Mouse (Mus musculus) megakaryocyte-erythroid progenitor cell, adult 5-6 weeks (primary cell): ENCODE data around the gene Cx3cl1. TPM values are rescaled to one million over a fixed set of nuclear protein-coding genes. Genes with fewer than 3 reads are reported as not detected.

ENCODE experiments used
- ATAC-seq: replicated peaks from 2 replicates; pipeline ENCODE4 v1.8.0; 2016; ENCODE audit warnings: mild to moderate bottlenecking, inconsistent platforms; ENCODE audit not compliant: severe bottlenecking, poor library complexity, low FRiP score, low TSS enrichment
- total RNA-seq, 2 experiments: library from RNA; stranded (forward) in 1 of 2; stranded (reverse) in 1 of 2; fragments of 200-1000, 215-1000 nt in 1 of 2; fragments of >200 nt in 1 of 2; fragmentation: Nextera tagmentation in 1 of 2; gene quantifications; 2 replicates each; pipeline ENCODE4 v1.2.3; 2014 to 2017

The Cx3cl1 gene
- total RNA-seq, 2 experiments from 2014 or later, result not detected

DNA sequence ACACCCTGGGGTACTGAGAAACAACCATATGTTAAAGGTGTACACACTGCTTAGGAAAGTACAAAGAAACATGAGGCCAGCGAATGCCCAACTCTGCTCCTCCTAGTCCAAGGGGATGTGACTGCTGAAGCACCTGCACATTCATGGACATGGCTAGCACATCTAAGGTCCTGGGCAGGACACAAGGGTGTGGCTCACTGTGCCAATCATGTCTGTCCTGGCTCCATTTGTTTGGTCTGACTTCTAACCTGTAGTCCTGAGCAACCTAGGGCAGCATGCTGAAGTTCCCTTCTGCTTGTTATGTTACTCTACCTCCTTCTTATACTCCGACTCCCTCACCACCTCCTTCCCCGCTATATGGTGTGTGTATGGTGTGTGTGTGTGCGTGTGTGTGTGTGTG is 22.6 kb downstream of the Cx3cl1 start:
- ATAC-seq, result no peak

DNA sequence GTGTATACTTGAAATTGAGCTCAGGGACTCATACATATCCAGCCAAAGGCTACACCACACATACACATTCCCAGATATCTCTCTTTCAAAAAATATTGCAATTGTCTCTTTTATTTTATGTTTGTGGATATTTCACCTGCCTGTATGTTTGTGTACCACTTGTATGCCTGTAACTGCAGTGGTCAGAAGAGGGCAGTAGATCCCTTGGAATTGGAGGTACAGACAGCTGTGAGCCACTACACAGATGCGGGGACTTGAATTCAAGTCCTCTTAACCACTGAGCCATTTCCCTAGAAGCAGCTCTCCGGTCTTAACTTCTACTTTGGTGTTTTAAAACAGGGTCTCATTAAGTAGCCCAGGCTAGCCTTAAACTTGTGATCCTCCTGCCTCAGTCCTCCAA is 23.0 kb downstream of the Cx3cl1 start:
- no peak for ATAC-seq

DNA sequence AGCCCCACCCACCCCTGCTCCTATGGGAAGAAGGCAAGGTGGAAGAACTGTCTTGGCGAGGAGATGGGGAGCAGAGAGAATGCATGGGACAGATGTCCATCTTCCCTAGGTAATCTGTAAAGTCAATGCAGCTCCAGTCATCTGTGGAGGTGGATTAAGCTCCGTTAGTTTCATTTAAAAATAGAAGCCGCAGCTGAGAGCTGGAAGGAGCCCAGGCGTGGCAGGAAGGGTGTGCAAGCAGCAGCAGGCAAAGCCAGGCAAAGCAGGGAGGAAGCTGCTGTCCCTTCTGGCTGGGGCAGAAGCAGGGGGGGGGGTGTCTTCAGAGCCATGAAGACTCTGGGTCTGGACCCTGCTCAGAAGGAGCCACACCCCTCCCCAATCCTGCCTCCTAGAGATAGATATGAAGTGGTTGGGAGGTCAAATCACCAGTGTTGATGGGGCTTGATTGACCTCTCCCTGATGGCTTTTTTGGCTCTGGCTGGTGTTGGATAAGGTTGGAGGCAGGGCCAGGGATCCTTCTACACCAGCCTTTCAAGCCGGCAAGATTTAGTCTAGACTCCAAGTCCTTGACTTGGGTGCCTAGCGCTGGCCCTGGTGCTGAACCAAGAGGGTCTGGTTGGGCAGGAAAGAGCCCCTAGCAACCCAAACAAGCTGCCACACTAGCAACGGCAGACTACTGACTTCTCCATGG is 28.6 kb downstream of the Cx3cl1 start:
- peak; percentile 75 for ATAC-seq

DNA sequence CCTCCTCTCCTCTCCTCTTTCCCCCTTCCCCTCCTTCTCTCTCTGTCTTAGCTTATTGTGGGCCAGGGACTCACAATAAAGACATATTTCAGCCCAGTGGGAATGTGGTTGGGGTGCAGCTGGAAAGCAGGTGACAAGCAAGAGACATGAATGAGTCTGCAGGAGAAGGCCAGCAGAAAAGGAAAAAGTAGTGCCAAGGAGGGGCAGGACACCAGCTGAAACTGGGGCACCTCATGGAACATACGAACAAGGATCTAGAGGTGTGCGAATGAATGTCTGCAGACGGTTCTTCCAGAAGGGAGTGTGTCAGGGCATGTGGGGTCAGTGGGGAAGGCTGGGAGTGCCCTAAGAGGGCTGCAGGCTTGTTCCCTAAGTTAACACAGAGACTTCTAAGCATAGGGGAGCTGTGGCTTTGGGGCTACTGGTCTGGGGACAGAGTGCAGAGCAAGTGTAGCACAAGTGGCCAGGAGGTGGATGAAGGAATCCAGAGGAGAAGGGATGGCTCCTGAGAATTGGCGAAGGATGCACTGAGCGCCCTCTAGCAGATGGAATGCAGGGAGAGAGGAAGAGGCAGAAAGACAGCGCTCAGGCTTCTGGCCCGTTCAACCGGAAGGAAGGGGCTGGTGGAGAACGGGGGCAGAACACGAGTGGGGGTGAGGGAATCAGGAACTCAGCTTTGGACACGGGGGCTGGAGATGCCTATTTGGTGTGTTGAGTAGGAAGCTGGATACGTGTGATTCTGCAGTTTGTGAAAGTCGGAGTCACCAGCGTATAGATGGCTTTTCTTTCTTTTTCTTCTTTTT is 29.7 kb downstream of the Cx3cl1 start:
- no peak for ATAC-seq

DNA sequence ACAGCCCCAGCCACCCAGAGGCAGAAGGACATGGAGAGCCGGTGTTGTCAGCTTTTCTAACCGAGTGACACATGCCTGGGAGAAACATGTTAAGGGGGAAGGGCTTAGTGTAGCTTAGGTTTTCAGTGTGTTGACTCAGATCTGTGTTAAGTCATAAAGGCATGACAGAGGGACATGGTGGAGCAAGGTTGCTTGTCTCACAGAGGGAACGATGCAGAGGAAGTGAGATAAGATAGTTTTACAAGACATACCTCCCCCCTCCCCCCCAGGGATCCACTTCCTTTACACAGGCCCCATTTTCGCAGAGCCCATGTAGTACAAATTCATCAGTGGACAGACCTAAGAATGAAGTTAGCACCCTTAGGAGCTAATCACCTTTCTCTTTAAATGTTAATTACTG is 30.6 kb downstream of the Cx3cl1 start:
- ATAC-seq, result no peak

DNA sequence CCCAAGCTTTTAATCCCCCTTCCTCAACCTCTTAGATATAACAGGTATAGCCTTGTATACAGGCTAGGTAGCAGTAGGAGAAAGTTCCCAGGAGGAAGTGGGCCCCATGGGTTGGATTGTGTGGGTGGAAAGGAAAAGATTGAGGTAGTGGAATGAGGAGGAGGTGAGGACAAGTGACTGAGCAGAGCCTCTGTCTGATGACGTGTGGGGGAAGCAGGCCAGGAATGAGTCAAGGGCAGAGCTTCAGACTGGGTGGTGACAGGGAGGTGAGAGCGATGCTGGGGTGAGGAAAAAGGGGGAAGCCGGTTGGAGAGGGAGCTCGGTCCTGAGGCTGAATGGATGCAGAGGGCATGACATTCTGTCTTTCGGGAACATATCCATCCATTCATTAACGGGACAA is 31.7 kb downstream of the Cx3cl1 start:
- no peak for ATAC-seq

DNA sequence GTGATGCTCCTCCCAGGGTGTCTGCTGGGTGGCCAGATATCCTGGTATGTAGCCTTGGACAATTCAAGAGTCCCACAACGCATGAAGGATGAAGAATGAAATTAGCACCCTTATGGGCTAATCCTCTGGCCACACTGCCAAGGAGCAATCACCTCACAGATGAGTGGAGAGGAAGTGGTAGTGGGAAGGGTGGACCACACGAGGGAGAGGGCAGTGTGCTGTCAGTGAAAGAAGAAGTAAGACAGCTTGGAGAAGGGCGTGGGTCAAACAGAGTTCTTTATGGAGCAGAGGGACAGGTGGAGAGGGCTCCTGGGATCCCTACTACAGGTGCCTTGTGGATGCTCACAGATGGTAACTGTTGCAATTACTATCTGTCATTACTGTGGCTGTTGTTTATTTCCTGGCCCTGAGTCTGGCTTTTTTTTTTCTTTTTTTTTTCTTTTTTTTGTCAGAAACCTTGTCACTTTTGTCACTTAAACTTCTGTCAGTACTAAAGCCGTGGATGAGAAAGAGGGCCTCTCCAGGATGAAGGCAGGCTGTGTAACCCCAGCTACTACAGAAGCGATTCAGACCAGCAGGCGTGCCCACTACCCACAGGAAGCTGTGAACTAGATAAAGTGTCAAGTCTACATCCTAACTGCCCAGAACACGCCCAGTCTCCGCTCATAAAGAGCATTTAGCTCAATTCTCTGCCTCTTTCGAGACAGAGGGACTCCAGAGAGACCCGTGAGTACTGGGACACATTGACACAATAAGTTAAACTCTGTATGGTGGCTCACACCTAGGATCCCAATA is 32.9 kb downstream of the Cx3cl1 start:
- 0 out of 2 replicates have a peak, but pooled peaks have one; percentile 34 for ATAC-seq

DNA sequence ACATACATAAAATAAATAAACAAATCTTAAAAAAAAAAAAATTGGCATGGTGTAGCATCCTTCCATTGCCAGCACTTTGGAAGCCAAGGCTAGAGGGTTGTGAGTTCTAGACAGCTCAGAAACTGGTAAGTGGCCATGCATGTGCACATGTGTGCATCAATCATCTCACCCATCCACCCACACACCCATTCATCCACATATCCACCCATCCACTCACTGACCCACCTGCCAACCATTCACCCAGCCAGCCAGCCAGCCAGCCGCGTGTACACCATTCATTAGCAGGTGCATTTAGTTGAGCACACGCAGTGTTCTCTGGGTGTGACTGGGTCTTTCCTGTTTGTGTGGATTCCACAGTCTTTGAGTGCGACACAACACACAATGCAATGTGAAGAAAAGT is 34.0 kb downstream of the Cx3cl1 start:
- no peak for ATAC-seq

DNA sequence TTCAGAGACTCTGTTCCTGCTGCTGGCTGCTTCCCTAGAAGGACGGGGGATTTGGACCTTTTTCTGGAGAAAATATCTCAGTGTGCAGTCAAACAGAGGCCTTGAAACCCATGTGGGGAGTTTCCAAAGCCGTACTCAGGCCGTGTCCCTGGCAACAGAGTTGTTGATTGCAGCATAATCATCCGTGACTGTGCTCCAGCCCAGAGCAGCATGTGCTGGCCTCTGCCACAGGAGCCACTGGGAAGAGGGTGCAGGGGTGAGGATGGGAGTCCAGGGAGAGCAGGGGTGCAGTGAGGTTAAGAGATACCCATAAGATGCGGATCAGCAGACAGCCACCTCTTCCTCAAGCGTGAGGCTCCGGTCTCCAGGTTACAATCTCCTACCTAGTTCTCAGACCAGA is 35.7 kb downstream of the Cx3cl1 start:
- 0 out of 2 replicates have a peak, but pooled peaks have one; percentile 1 for ATAC-seq

DNA sequence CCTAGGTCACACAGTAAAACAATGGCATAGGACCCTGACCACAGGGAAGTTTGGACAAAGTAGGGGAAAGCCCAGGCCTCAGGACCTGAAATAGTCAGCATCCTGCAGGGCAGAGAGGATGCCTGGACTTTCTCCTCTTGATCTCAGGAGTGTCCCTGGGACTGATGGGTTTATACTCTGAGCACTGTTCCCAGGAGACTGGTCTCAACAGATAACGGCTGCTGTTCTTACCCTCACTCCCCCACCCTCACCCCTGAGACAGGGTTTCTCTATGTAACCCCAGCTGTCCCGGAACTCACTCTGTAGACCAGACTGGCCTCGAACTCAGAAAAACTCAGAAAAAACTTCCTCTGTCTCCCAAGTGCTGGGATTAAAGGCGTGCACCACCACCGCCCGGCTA is 36.6 kb downstream of the Cx3cl1 start:
- ATAC-seq, result no peak

DNA sequence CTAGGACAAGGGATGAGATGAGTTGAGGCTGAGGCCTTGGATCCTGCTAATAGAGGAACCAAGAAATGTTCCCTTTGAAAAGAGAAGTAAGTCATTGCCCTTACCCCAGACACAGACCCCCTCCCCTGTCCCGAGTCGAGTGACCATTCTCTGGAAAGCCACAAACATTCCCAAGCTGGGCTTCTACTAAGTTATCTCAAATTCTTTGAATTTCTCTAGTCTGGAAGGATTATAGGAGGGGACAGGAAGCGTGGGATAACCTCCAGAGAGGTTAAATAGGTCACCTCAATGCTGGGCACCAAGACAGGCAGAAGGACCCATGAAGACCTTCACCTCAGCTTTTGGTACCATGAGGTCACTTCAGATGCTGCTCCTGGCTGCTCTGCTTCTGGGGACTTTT is 38.3 kb downstream of the Cx3cl1 start, which contains the start of gene Ccl17:
Gene Ccl17, plus strand, starts transcription at position 301 of the 400 bp plus-strand sequence.
- ATAC-seq, result no peak

DNA sequence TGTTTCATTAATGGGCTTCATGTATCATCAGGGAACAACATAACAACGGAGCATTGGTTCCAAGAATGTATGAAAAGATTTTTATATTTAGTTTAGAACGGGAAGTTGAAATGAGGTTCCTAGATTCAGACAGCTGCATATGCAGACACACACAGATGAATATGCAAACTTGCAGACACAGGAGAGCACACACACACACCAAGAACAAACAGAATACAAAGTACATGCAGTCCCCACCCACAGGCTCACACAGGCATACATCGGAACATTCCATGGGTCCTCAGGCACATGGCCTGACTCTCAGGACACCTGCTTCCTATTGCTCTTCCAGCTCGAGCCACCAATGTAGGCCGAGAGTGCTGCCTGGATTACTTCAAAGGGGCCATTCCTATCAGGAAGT is 39.0 kb downstream of the Cx3cl1 start:
- ATAC-seq, result no peak

DNA sequence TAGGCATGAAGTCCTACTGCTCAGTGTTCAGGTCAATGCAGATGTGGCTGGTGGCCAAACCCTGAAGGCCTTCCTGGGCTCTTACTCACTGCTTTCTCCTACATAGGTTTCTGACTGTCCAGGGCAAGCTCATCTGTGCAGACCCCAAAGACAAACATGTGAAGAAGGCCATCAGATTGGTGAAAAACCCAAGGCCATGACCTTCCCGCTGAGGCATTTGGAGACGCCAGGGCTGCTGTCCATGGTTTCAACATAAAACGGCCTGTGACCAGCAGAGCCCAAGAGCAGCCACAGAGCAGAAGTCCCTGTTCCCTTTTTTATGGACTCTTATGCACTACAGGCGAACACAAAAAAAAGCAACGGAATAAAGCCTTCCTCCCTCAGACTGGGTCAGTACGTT is 39.8 kb downstream of the Cx3cl1 start:
- no peak for ATAC-seq

DNA sequence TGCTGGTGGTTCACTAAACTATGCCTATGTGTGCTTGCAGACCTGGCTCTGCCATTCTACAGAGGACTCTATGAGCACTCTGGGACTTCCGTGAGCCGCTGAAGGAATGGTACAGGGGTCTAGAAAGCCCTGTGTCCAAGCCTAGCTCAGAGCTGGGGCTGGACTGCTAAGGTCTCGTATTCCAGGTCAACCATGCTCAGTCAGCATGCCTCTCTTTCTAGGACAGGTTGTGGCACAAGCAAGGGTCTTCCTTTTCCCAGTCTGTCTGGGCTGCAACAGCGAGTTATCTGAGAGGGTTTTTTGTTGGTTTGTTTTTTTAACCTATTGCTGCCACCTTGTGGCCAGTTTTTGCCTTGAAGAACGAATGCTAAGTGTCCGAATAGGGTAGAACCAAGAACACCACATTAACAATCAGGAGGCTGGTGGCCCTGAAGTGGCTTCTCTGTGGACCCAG is 40.9 kb downstream of the Cx3cl1 start:
- ATAC-seq, result peak; percentile 31

DNA sequence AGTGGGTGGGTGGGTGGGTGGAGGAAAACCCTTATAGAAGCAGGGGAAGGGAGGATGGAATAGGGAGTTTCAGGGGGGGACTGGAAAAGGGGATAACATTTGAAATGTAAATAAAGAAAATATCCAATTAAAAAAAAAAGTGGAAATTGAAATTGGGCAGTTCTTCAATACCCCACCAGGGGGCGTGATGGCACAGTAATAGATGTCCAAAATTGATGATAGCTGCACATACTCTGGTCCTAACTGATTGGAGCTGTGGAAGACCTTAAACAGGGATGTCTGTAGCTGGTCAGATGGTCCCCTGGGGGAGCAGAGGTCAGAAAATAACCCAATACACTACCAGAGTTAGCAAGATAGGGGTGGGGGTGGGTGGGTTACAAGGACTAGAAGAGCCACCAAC is 42.7 kb downstream of the Cx3cl1 start:
- no peak for ATAC-seq

DNA sequence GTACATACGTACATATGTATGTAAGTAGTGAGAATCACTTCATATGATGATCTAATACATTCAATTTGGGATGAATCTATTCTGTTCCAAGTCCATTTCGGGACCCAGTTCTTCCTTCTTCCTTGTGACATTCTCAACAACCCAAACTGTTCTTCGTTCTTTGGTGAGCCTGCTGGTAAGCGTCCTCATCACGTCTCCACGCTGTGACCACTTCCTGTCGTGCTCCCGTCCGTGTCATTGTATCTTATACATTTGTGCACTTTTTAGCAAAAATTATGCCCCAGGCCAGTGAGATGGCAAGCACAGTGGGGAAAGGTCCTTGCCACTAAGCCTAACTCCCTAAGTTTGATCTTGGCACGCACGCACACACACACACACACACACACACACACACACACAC is 46.1 kb downstream of the Cx3cl1 start:
- ATAC-seq, result no peak

DNA sequence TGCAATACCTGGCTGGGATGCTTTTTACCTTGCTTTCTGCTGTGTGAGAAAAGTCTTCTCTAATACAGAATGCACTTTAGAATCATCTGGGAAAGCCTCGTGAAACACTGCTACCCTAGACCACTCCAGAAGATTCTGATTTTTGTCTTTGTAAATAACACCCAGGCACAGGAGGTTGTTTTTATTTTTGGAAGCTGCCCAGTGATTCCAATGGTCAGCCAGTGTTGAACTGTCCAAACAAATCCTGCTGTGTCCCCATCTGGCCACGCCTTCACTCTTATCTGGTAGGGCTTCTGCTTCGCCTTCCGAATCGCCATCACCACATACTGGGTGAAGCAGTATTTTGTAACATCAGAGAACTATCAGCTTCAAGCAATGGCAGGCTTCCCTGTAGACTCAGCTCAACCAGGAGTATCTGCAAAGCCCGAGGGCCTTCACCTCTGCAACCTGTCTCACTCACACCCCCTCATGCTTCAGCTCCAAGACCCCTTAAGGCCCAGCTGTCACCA is 47.9 kb downstream of the Cx3cl1 start:
- no peak for ATAC-seq

DNA sequence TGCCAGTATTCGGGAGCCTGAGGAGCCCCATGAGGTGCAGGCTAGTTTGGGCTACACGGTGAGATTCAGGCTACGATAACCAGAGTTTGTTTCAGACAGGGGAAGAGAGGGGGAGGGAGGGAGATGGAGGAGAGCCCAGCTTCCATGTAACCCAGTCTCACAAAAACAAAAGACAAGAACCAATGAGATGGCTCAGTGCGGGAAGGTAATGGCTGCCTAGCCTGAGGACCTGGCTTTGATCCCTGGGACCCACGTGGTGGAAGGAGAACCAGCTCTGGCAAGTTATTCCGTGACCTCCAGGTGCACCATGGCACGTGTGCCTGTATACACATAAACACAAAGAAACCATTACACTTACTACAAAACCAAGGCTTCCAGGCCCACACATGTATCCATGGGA is 48.7 kb downstream of the Cx3cl1 start:
- ATAC-seq, result no peak

DNA sequence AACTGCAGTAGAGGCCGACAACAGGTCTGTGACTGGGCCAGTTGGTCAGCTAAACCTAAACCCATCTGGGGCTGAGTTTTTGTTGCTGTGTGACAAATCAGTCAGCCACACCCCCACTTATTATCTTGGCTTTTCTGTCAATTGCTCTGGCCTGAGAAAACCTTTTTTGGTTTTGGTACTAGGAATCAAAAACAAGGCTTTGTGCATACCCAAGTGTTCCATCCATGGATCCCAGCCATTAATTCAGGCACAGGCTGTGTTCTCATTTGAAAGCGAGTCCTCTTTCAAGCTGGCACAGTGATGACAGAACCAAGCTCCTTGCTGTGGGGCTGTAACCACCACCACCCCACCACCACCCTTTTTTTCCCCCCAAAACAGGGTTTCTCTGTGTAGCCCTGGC is 49.6 kb downstream of the Cx3cl1 start:
- no peak for ATAC-seq
